Mouse (Mus musculus): Measurements from ENCODE around the gene Vmn1r26. TPM values are rescaled to one million over a fixed set of nuclear protein-coding genes. Genes with fewer than 3 reads are reported as not detected.
"Not testable (repeated sequence)": the region's sequence is repeated elsewhere in the genome, so short reads cannot be mapped to it uniquely, and the experiment has no call there.

Vmn1r26 gene
- polyA plus RNA-seq (2016; fragmentation: Nextera tagmentation; extraction: Ambion mirVana), result not detected in 2 replicates

GRCm38 (mm10) chr6:58015059-58015458 lies at the start of gene Vmn1r26:
Vmn1r26 (minus strand) TSS chr6:58015159.
- no peaks in the 10 kb centered on the region for H3K36me3 ChIP-seq
- no peak for ATAC-seq (ENCODE audit: low FRiP score, low read depth)

GRCm38 (mm10) chr6:58044025-58044424 lies 29.1 kb upstream of the Vmn1r26 start:
- no peak overlapping the region for H3K9ac ChIP-seq
- no peaks in the 10 kb centered on the region for H3K36me3 ChIP-seq
- H3K27ac ChIP-seq, result no peak overlapping the region
- H3K4me2 ChIP-seq (replicated peaks), result no peak overlapping the region
- no peak overlapping the region for H3K4me3 ChIP-seq
- no peaks in the 10 kb centered on the region for H3K9me3 ChIP-seq
- no peak for ATAC-seq (ENCODE audit: low FRiP score, low read depth)
- no peaks in the 10 kb centered on the region for H3K27me3 ChIP-seq (replicated peaks)
- H3K4me1 ChIP-seq, result no peaks in the 10 kb centered on the region

More at GRCm38 (mm10) chr6:58015059-58015458, at the start of gene Vmn1r26:
- no peaks in the 10 kb centered on the region for H3K9me3 ChIP-seq
- no peaks in the 10 kb centered on the region for H3K4me1 ChIP-seq
- 94% methylated on average over 1 of the region's 1 CpGs for WGBS
- no peaks in the 10 kb centered on the region for H3K27me3 ChIP-seq (replicated peaks)
- H3K9ac ChIP-seq, result no peak within 1 kb of the TSS
- no peak within 1 kb of the TSS for H3K4me3 ChIP-seq
- H3K27ac ChIP-seq, result no peak within 1 kb of the TSS
- H3K4me2 ChIP-seq (replicated peaks), result no peak within 1 kb of the TSS

DNA sequence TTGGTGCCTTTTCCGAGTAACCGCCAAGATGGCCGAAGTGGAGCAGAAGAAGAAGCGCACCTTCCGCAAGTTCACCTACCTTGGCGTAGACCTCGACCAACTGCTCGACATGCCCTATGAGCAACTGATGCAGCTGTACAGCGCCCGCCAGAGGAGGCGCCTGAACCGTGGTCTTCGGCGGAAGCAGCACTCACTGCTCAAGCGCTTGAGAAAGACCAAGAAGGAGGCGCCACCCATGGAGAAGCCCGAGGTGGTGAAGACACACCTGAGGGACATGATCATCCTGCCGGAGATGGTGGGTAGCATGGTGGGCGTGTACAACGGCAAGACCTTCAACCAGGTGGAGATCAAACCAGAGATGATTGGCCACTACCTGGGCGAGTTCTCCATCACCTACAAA lies 2.5 kb upstream of the Vmn1r26 start:
- H3K27me3 ChIP-seq (replicated peaks); H3K9ac ChIP-seq; H3K36me3 ChIP-seq; H3K4me1 ChIP-seq; ATAC-seq (ENCODE audit: low FRiP score, low read depth); H3K27ac ChIP-seq; H3K4me3 ChIP-seq; H3K9me3 ChIP-seq; H3K4me2 ChIP-seq (replicated peaks): not testable (repeated sequence)
- WGBS, result 91% methylated on average over 21 of the region's 21 CpGs

- no peaks in the 10 kb centered on the region for H3K36me3 ChIP-seq
- no peak within 1 kb of the TSS for H3K4me2 ChIP-seq (replicated peaks)
- H3K9ac ChIP-seq, result no peak within 1 kb of the TSS
- H3K4me3 ChIP-seq, result no peak within 1 kb of the TSS
- H3K4me1 ChIP-seq, result no peaks in the 10 kb centered on the region
- no peak within 1 kb of the TSS for H3K27ac ChIP-seq
- WGBS, result 69% methylated on average over 3 of the region's 3 CpGs
- ATAC-seq (ENCODE audit: low FRiP score, low read depth), result no peak
- H3K9me3 ChIP-seq, result no peaks in the 10 kb centered on the region
- H3K27me3 ChIP-seq (replicated peaks), result no peaks in the 10 kb centered on the region
Observed at GRCm38 (mm10) chr6:57980710-57981109, 34.2 kb downstream of the Vmn1r26 start, which contains the start of gene Vmn1r25. Vmn1r25 (minus strand) TSS chr6:57980810.

DNA sequence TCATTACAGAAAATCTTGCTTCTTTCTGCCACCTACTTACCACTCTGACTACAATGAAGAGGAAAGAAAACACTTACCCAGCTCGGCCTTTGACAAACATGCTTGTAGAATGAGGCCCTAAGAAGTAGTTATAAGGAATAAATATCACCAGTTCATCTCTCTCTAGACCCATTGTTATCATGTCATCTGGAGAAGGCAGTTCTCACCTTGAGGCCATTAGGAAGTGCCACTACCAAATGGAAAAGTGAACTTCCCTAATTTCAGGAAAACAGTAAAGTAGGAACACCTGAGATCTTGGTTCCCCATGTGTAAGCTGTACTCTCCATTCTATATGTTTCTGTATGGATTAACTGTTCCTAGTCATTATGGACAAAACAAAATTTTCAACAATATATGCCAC lies 53.6 kb downstream of the Vmn1r26 start, which contains the start of gene Vmn1r24:
Gene Vmn1r24 (minus strand): TSS at position 101 of the 400 bp plus-strand sequence.
- ATAC-seq (ENCODE audit: low FRiP score, low read depth); H3K4me3 ChIP-seq; H3K36me3 ChIP-seq; H3K27ac ChIP-seq; H3K9ac ChIP-seq; H3K4me2 ChIP-seq (replicated peaks); H3K4me1 ChIP-seq; H3K27me3 ChIP-seq (replicated peaks); H3K9me3 ChIP-seq: not testable (repeated sequence)
- WGBS, result 86% methylated on average over 1 of the region's 1 CpGs

Other genes starting within 250 kb of the Vmn1r26 start
- gene Vopp1, start 190.0 kb downstream of the Vmn1r26 start, polyA plus RNA-seq (2016; fragmentation: Nextera tagmentation; extraction: Ambion mirVana), result 111 and 116 TPM in 2 replicates
- gene Vmn1r21, start 164.8 kb downstream of the Vmn1r26 start, polyA plus RNA-seq (2016; fragmentation: Nextera tagmentation; extraction: Ambion mirVana), result not detected in 2 replicates
- gene Vmn1r22, start 107.1 kb downstream of the Vmn1r26 start, polyA plus RNA-seq (2016; fragmentation: Nextera tagmentation; extraction: Ambion mirVana), result not detected in 2 replicates
- gene Vmn1r23, start 88.3 kb downstream of the Vmn1r26 start, polyA plus RNA-seq (2016; fragmentation: Nextera tagmentation; extraction: Ambion mirVana), result not detected in 2 replicates
- gene Vmn1r24, start 53.7 kb downstream of the Vmn1r26 start, polyA plus RNA-seq (2016; fragmentation: Nextera tagmentation; extraction: Ambion mirVana), result not detected in 2 replicates
- not detected in 2 replicates for gene Vmn1r25, start 34.3 kb downstream of the Vmn1r26 start, polyA plus RNA-seq (2016; fragmentation: Nextera tagmentation; extraction: Ambion mirVana)
- gene Vmn1r27, start 203.7 kb upstream of the Vmn1r26 start, polyA plus RNA-seq (2016; fragmentation: Nextera tagmentation; extraction: Ambion mirVana), result not detected in 2 replicates
- not detected in 2 replicates for gene Vmn1r28, start 246.9 kb upstream of the Vmn1r26 start, polyA plus RNA-seq (2016; fragmentation: Nextera tagmentation; extraction: Ambion mirVana)

All from neural tube, embryonic 12.5 days (tissue).